Mouse (Mus musculus) spleen, postnatal 36 days (tissue): ENCODE measurements around the gene Trim61.
"Not testable (repeated sequence)": the region's sequence is repeated elsewhere in the genome, so short reads cannot be mapped to it uniquely, and the experiment has no call there.

Source experiments
- DNase-seq, 2 experiments: peaks; one replicate each; pipeline ENCODE4 v3.0.0; 2022; ENCODE audit warnings: low spot score in 2 of 2, mixed read lengths in 1 of 2

Gene Trim61

GRCm38 (mm10) chr8:65018423-65018822, at the start of gene Trim61, which contains the start of gene Trim60:
Trim61 (minus strand) TSS chr8:65018523.
Trim60 (minus strand) TSS chr8:65018584.
- no peak for DNase-seq

- DNase-seq, result no peak
These were observed 49.6 kb upstream of the Trim61 start for GRCm38 (mm10) chr8:65067694-65068472.

- no peak for DNase-seq
These were observed 48.7 kb upstream of the Trim61 start for GRCm38 (mm10) chr8:65067031-65067430.

- DNase-seq, result no peak
These were observed 47.3 kb upstream of the Trim61 start for GRCm38 (mm10) chr8:65065622-65066021.

GRCm38 (mm10) chr8:65064071-65064470, 45.7 kb upstream of the Trim61 start:
- DNase-seq, result no peak

- no peak for DNase-seq
These were observed 43.9 kb upstream of the Trim61 start for GRCm38 (mm10) chr8:65062195-65062594.

GRCm38 (mm10) chr8:65056722-65057121, 38.4 kb upstream of the Trim61 start:
- no peak for DNase-seq

- no peak for DNase-seq
These were observed 35.6 kb upstream of the Trim61 start for GRCm38 (mm10) chr8:65053968-65054367.

- no peak for DNase-seq
These were observed 35.2 kb upstream of the Trim61 start for GRCm38 (mm10) chr8:65053554-65053953.

GRCm38 (mm10) chr8:65047801-65048200, 29.5 kb upstream of the Trim61 start:
- DNase-seq, result no peak

GRCm38 (mm10) chr8:65047193-65047592, 28.9 kb upstream of the Trim61 start:
- DNase-seq, result no peak

- no peak for DNase-seq
These were observed 28.2 kb upstream of the Trim61 start for GRCm38 (mm10) chr8:65046565-65046964.

- DNase-seq, result no peak
These were observed 18.8 kb upstream of the Trim61 start, which contains the start of gene Apela for GRCm38 (mm10) chr8:65037117-65037533. Apela (minus strand) TSS chr8:65037336.

GRCm38 (mm10) chr8:65034136-65034535, 15.8 kb upstream of the Trim61 start:
- DNase-seq, result no peak

- DNase-seq, result no peak
These were observed 14.7 kb upstream of the Trim61 start for GRCm38 (mm10) chr8:65033056-65033455.

- DNase-seq, result no peak
These were observed 13.8 kb upstream of the Trim61 start for GRCm38 (mm10) chr8:65032107-65032506.

- no peak for DNase-seq
These were observed 12.6 kb upstream of the Trim61 start for GRCm38 (mm10) chr8:65030735-65031485.

- DNase-seq, result no peak
These were observed 11.5 kb upstream of the Trim61 start for GRCm38 (mm10) chr8:65029776-65030175.

- no peak for DNase-seq
These were observed 10.8 kb upstream of the Trim61 start for GRCm38 (mm10) chr8:65028959-65029686.

- peak; percentile 3 to 10 for DNase-seq
These were observed 4.2 kb upstream of the Trim61 start for GRCm38 (mm10) chr8:65022485-65022884.

GRCm38 (mm10) chr8:65007616-65008015, 10.7 kb downstream of the Trim61 start:
- not testable (repeated sequence) for DNase-seq

GRCm38 (mm10) chr8:64998806-64999365, 19.4 kb downstream of the Trim61 start:
- DNase-seq, result no peak
